Mouse (Mus musculus): Measurements from ENCODE around the gene Cend1.

Gene Cend1

GRCm38 (mm10) chr7:141430585-141431240, 1.4 kb upstream of the Cend1 start:
- no peak for DNase-seq (ENCODE audit: low read depth, low spot score)

DNA sequence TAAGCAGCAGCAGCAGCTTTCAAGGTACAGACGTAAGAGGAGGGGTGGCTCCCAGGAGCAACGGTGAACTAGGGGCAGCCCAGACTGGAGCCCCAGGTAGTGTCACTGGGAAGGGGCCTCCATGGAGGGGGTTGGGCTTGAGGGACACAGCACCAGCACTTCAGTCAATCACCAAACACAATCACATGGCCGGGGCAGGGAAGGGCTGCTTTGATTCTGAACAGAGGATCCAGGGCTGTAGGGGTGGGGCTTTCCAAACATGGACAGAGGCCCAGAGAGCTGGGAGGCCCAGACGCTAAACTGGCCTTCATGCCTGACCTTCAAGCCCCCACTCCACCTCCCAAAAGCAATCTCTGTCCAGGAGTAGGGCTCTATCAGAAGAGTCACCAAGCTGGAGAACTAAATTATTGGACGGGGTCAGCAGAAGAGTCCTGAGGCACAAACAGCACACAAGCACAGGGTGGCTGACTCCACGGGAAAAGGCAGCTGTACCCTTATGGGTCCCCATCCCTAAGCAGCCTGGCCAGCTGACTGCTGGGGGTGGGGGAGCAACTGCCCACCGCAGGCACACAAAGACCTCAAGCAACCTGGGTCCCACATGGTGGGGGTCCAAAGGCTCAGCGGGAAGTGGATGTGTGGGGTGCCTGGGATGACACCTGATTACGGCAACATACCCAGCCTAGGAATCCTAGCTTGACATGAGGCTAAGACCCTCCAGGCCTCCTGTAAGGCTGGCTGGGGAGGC, 721 bp upstream of the Cend1 start:
- DNase-seq (ENCODE audit: low read depth, low spot score), result no peak

DNA sequence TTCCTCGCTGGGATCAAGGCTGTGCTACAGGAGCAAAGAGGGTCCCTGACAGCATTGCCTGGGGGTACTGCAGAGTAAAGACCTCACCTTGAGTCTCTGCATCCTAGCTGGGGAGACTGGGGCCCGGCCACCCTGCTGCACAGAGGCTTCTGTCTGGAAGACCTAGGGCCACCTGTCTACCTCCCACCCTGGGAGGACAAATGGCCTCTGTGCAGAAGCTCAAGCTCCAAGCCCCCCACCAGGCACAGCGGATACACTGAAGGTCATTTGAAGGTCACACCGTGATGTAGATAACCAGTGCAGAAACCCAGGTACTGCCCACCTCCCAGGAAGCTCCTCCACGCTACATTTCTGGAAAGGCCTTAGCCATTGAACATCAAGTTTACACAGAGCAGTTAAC, 590 bp downstream of the Cend1 start:
- DNase-seq (ENCODE audit: low read depth, low spot score), result no peak

GRCm38 (mm10) chr7:141426948-141427730, 2.2 kb downstream of the Cend1 start:
- no peak for DNase-seq (ENCODE audit: low read depth, low spot score)

DNA sequence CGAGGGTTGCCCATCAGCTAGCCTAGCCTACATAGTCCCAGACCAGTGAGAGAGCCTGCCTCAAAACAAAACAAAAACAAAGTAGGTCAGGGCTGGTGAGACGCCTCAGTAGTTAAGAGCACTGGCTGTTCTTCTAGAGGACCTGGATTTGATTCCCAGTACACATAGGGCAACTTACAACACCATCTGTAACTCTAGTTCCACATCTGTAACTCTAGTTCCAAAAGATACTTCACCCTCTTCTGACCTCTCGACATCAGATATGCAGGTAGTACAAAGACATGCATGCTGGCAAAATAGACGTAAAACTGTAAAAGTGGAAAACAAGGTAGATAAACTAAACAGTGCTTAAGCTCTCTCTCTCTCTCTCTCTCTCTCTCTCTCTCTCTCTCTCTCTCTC, 5.5 kb downstream of the Cend1 start:
- DNase-seq (ENCODE audit: low read depth, low spot score), result no peak

DNA sequence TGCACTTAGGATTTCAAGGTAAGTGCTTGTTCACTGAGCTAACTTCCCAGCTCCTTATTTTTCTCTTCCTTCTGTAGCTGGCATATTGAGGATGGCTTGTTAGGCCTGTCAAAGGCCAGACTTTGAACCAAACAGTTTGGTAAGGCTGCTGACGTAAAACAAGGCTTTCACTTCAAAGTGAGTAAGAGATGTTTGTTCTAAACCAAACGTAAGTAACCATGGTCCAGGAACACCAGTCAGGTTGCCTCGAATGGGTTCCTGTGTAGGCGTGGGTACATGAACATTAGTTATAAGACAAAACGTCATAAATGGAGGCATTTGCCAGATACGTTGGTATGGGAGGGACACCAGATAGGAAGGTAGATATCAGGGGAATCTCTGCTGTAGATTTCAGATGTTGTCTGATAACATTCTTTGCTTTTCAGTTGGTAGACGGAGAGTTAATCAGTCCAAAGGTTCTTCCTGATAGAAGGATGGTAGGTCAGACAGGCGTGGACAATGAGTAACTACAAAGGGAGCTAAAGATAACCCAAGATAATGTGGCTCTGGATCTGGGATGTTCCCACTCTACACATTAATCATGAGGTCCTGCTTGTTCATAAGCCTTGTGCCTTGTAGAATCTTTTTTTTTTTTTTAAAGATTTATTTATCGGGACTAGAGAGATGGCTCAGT, 9.1 kb downstream of the Cend1 start:
- DNase-seq (ENCODE audit: low read depth, low spot score), result no peak

DNA sequence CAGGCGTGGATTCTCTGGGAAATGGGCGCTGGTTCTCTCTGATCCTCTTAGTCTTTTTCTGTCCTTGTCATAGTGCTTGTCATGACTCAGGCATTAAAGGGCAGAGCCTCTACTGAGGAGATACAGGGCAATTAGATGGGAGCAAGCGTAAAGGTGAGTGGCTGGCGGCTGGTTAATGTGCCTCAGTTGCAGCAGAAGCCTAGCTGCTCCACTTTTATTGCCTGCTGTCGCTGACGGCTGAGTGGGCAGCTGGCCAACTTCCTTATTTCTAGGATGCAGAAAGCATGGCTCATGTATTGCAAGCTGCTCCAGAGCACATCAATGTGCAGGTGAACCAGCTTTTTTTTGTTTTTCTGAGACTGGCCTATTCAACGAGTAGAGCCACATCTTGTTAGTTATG, 10.3 kb downstream of the Cend1 start:
- DNase-seq (ENCODE audit: low read depth, low spot score), result no peak

- no peak for DNase-seq (ENCODE audit: low read depth, low spot score)
Measured at GRCm38 (mm10) chr7:141417731-141418681, 11.3 kb downstream of the Cend1 start.

DNA sequence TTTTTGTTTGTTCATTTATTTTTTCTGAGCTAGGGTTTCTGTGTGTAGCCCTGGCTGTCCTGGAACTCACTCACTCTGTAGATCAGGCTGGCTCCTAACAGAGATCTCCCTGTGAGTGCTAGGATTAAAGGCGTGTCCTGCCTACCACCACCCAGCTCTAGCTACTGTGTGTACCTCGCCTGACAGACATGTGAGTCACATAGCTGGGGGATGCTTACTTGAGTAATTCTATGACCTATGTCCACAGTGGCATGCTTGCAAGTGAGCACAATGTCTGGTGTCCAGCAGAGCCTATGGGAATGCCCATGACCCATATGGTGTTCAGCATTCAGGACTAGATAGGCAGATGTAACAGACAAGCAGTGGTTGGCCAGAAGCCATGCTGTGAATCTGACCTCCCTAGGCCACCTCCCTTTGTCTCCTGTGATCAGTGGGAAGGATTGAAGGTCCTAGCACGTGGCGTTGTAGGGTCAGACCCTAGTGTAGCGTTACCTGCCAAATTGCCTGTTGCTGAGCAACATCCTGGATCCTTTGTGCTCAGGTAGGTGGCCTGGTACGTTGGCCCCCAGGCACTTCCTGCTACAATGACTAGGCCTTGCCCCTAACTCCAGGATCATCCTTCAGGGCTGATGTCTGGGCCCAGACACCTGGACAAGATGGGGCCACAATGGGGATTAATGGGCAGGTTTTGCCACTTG, 13.0 kb downstream of the Cend1 start:
- peak; percentile 59 for DNase-seq (ENCODE audit: low read depth, low spot score)

- DNase-seq (ENCODE audit: low read depth, low spot score), result peak; percentile 98
Measured at GRCm38 (mm10) chr7:141413809-141414584, 15.3 kb downstream of the Cend1 start, which contains the start of gene Gatd1. Gene Gatd1 (minus strand): TSS chr7:141414136.

- DNase-seq (ENCODE audit: low read depth, low spot score), result peak; percentile 68
Measured at GRCm38 (mm10) chr7:141413331-141413730, 16.0 kb downstream of the Cend1 start.

DNA sequence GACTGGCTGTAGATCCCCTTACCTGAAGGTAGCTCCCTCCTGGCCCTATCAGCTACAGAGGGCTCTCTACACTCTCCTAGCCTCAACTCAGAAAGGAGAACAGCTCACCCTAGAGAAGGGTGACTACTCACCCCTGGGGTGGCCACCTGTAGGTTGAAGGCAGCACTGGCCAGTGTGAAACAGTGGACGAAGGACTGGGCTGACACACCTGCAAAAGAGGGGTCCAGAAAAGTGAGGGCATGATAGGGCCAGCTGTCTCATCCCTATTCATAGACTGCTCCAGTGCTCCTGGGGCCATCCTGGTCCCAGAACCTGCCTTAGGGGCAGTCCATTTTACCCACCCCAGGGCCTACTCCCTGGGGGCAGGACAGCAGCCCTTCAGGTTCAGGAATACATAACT, 17.6 kb downstream of the Cend1 start:
- no peak for DNase-seq (ENCODE audit: low read depth, low spot score)

DNA sequence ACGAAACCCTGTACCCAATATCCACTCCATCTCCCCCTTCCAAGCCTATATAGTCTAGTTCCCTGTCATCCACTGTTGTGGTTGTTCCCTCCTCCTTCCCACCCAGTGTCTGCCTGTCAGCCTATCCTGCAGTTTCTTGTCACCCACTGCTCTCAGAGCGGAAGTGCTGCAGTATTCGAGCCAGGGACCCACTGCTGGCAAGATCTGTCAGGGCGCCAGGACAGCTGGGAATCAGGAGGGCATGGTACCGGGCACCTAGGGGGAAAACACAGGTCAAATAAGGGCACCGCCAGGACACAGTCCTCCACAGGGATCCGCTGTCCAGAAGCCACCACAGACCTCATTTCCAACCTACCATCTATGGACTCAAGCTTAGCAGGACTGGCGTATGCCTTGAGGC, 18.7 kb downstream of the Cend1 start:
- DNase-seq (ENCODE audit: low read depth, low spot score), result no peak

DNA sequence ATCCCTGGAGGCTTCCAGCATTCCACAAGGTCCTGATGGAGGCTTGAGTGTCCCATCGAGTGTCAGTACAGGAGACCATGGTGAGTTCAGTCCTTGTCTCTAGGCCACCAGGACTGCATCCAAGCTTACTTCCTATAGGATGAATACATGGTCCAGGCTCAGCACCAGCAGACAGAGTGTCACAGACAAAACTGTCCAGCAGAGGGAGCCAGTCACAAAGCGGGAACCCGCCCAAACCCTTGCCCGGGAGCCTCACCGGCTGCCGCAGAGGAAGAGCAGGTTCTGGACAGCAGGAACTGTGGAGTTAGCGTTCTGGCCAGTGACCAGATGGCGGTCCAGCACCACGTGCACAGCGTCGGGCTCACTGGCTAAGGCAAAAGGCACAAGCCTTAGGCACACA, 20.5 kb downstream of the Cend1 start:
- peak; percentile 89 for DNase-seq (ENCODE audit: low read depth, low spot score)

GRCm38 (mm10) chr7:141407670-141408069, 21.6 kb downstream of the Cend1 start:
- DNase-seq (ENCODE audit: low read depth, low spot score), result peak; percentile 75

GRCm38 (mm10) chr7:141405466-141405865, 23.8 kb downstream of the Cend1 start:
- no peak for DNase-seq (ENCODE audit: low read depth, low spot score)

GRCm38 (mm10) chr7:141403305-141403704, 26.0 kb downstream of the Cend1 start:
- peak; percentile 64 for DNase-seq (ENCODE audit: low read depth, low spot score)

- no peak for DNase-seq (ENCODE audit: low read depth, low spot score)
Measured at GRCm38 (mm10) chr7:141395348-141395747, 33.9 kb downstream of the Cend1 start.

GRCm38 (mm10) chr7:141394771-141395170, 34.5 kb downstream of the Cend1 start:
- peak; percentile 92 for DNase-seq (ENCODE audit: low read depth, low spot score)
